Mouse (Mus musculus): ENCODE data around the gene Carns1.

The Carns1 gene

GRCm38 (mm10) chr19:4175368-4175947 lies at the start of gene Carns1:
Gene Carns1, minus strand, starts transcription at chr19:4175479.
- DNase-seq (ENCODE audit: low spot score), result no peak

- DNase-seq (ENCODE audit: low spot score), result no peak
Observed at GRCm38 (mm10) chr19:4222165-4222564, 46.9 kb upstream of the Carns1 start.

- no peak for DNase-seq (ENCODE audit: low spot score)
Observed at GRCm38 (mm10) chr19:4220957-4221743, 45.9 kb upstream of the Carns1 start.

- no peak for DNase-seq (ENCODE audit: low spot score)
Observed at GRCm38 (mm10) chr19:4220416-4220815, 45.1 kb upstream of the Carns1 start.

- no peak for DNase-seq (ENCODE audit: low spot score)
Observed at GRCm38 (mm10) chr19:4219943-4220342, 44.7 kb upstream of the Carns1 start.

- DNase-seq (ENCODE audit: low spot score), result no peak
Observed at GRCm38 (mm10) chr19:4218784-4219183, 43.5 kb upstream of the Carns1 start.

GRCm38 (mm10) chr19:4218293-4218692 lies 43.0 kb upstream of the Carns1 start:
- DNase-seq (ENCODE audit: low spot score), result no peak

GRCm38 (mm10) chr19:4217855-4218254 lies 42.6 kb upstream of the Carns1 start:
- DNase-seq (ENCODE audit: low spot score), result no peak

GRCm38 (mm10) chr19:4217140-4217539 lies 41.9 kb upstream of the Carns1 start:
- no peak for DNase-seq (ENCODE audit: low spot score)

GRCm38 (mm10) chr19:4216041-4216685 lies 40.9 kb upstream of the Carns1 start:
- no peak for DNase-seq (ENCODE audit: low spot score)

- DNase-seq (ENCODE audit: low spot score), result no peak
Observed at GRCm38 (mm10) chr19:4215451-4215840, 40.2 kb upstream of the Carns1 start.

GRCm38 (mm10) chr19:4214771-4215450 lies 39.6 kb upstream of the Carns1 start:
- no peak for DNase-seq (ENCODE audit: low spot score)

GRCm38 (mm10) chr19:4214071-4214770 lies 38.9 kb upstream of the Carns1 start, which contains the start of the genes Clcf1 and AC109138.7:
Gene Clcf1, plus strand, starts transcription at chr19:4214238.
Gene AC109138.7, plus strand, starts transcription at chr19:4214357.
- DNase-seq (ENCODE audit: low spot score), result no peak

GRCm38 (mm10) chr19:4213524-4213974 lies 38.3 kb upstream of the Carns1 start:
- no peak for DNase-seq (ENCODE audit: low spot score)

- no peak for DNase-seq (ENCODE audit: low spot score)
Observed at GRCm38 (mm10) chr19:4211891-4212588, 36.8 kb upstream of the Carns1 start.

GRCm38 (mm10) chr19:4208563-4208962 lies 33.3 kb upstream of the Carns1 start:
- DNase-seq (ENCODE audit: low spot score), result no peak

GRCm38 (mm10) chr19:4206971-4207370 lies 31.7 kb upstream of the Carns1 start:
- DNase-seq (ENCODE audit: low spot score), result peak; percentile 52

GRCm38 (mm10) chr19:4204889-4205288 lies 29.6 kb upstream of the Carns1 start:
- DNase-seq (ENCODE audit: low spot score), result no peak

GRCm38 (mm10) chr19:4203604-4204326 lies 28.5 kb upstream of the Carns1 start:
- no peak for DNase-seq (ENCODE audit: low spot score)

- no peak for DNase-seq (ENCODE audit: low spot score)
Observed at GRCm38 (mm10) chr19:4203148-4203547, 27.9 kb upstream of the Carns1 start.

All from c-Kit-positive CD71-positive TER-119-positive erythroid progenitor cells, embryonic 14.5 days (primary cell).